Mouse (Mus musculus) hindbrain, embryonic 14.5 days (tissue): ENCODE measurements around the gene Usp35. TPM values are rescaled to one million over a fixed set of nuclear protein-coding genes. Genes with fewer than 3 reads are reported as not detected.

ENCODE experiments used
- ATAC-seq: fragments of 200-750 bp; cut with Nextera tagmentation; 2 replicates; pipeline ENCODE4 v1.8.0; 2017; ENCODE audit warnings: moderate number of reproducible peaks, mild to moderate bottlenecking, moderate TSS enrichment, moderate library complexity; ENCODE audit not compliant: low FRiP score
- DNase-seq: peaks from one replicate; pipeline ENCODE4 v3.0.0-alpha.2; 2015; ENCODE audit warnings: low spot score
- H3K27ac ChIP-seq: fragments of 300-500 bp; sonication (generic); 2 replicates; pipeline ENCODE4 v1.5.1; 2014; ENCODE audit warnings: mild to moderate bottlenecking, moderate library complexity
- H3K27me3 ChIP-seq: fragments of 300-500 bp; sonication (generic); 2 replicates; pipeline ENCODE4 v1.6.1; 2014; ENCODE audit warnings: mild to moderate bottlenecking, low read length, mixed read lengths; ENCODE audit not compliant: control insufficient read depth, insufficient read depth
- H3K36me3 ChIP-seq: fragments of 300-500 bp; sonication (generic); replicated peaks from 2 replicates; pipeline ENCODE4 v1.6.1; 2014; ENCODE audit not compliant: control insufficient read depth, insufficient read depth
- H3K4me1 ChIP-seq: fragments of 300-500 bp; sonication (generic); replicated peaks from 2 replicates; pipeline ENCODE4 v1.6.1; 2014; ENCODE audit warnings: antibody characterized with exemption, low read length, mixed read lengths; ENCODE audit not compliant: control insufficient read depth, insufficient read depth
- H3K4me2 ChIP-seq: fragments of 300-500 bp; sonication (generic); replicated peaks from 2 replicates; pipeline ENCODE4 v1.6.1; 2014; ENCODE audit warnings: mild to moderate bottlenecking, moderate library complexity
- H3K4me3 ChIP-seq: fragments of 300-500 bp; sonication (generic); replicated peaks from 2 replicates; pipeline ENCODE4 v1.5.1; 2014; ENCODE audit warnings: mild to moderate bottlenecking, low read length
- H3K9ac ChIP-seq: fragments of 300-500 bp; sonication (generic); 2 replicates; pipeline ENCODE4 v1.6.1; 2014
- H3K9me3 ChIP-seq: fragments of 300-500 bp; sonication (generic); 2 replicates; pipeline ENCODE4 v1.6.1; 2016; ENCODE audit warnings: low read length; ENCODE audit not compliant: control insufficient read depth
- WGBS: fragments of 180-500 bp; shearing (Covaris S2); extraction: QIAGEN DNeasy Blood & Tissue Kit; methylation state at CpG from one replicate; pipeline ENCODE4 v1.1.7; 2014; 5-methylcytosine and 5-hydroxymethylcytosine counted together
- polyA plus RNA-seq: library from polyadenylated mRNA; unstranded; fragments of >200 nt; fragmentation: Nextera tagmentation; extraction: Ambion mirVana; gene quantifications from 2 replicates; pipeline ENCODE4 v1.2.1, GENCODE M21; 2014

Usp35 gene
- polyA plus RNA-seq, 1 experiment from 2014 or later: 3.8 TPM

- no peaks in the 10 kb centered on the region for H3K9me3 ChIP-seq
- H3K4me2 ChIP-seq: no peak overlapping the region
- WGBS: 62% methylated on average over 18 of the region's 18 CpGs
- ATAC-seq (no peak), DNase-seq (no peak)
- H3K9ac ChIP-seq: no peak overlapping the region
- 0 out of 2 replicates have a peak, but pooled peaks cover 4% of the 10 kb centered on the region for H3K4me1 ChIP-seq
- H3K4me3 ChIP-seq: no peak overlapping the region
- no peaks in the 10 kb centered on the region for H3K27me3 ChIP-seq
- H3K36me3 ChIP-seq: no peaks in the 10 kb centered on the region
- no peak overlapping the region for H3K27ac ChIP-seq
Observed at GRCm38 (mm10) chr7:97340907-97341849, 9.4 kb upstream of the Usp35 start.

GRCm38 (mm10) chr7:97339623-97340022, 7.8 kb upstream of the Usp35 start:
- H3K27me3 ChIP-seq: no peaks in the 10 kb centered on the region
- no peak overlapping the region for H3K4me3 ChIP-seq
- no peaks in the 10 kb centered on the region for H3K4me1 ChIP-seq
- no peaks in the 10 kb centered on the region for H3K9me3 ChIP-seq
- ATAC-seq (no peak), DNase-seq (no peak)
- H3K27ac ChIP-seq: no peak overlapping the region
- H3K4me2 ChIP-seq: no peak overlapping the region
- no peaks in the 10 kb centered on the region for H3K36me3 ChIP-seq
- 89% methylated on average over 7 of the region's 7 CpGs for WGBS
- H3K9ac ChIP-seq: no peak overlapping the region

GRCm38 (mm10) chr7:97338593-97338992, 6.8 kb upstream of the Usp35 start:
- no peaks in the 10 kb centered on the region for H3K36me3 ChIP-seq
- DNase-seq (no peak), ATAC-seq (no peak)
- WGBS: 91% methylated on average over 4 of the region's 4 CpGs
- H3K9ac ChIP-seq: no peak overlapping the region
- peaks cover 1% of the 10 kb centered on the region; the same call in 1 of the 2 replicates for H3K4me1 ChIP-seq
- H3K4me3 ChIP-seq: no peak overlapping the region
- no peaks in the 10 kb centered on the region for H3K9me3 ChIP-seq
- H3K27me3 ChIP-seq: no peaks in the 10 kb centered on the region
- no peak overlapping the region for H3K27ac ChIP-seq
- H3K4me2 ChIP-seq: no peak overlapping the region

- Histone ChIP-seq H3K4me1 (peaks cover 12% of the 10 kb centered on the region; the same call in 1 of the 2 replicates), H3K36me3 (no peaks in the 10 kb centered on the region), H3K27ac (no peak overlapping the region), H3K4me3 (no peak overlapping the region), H3K4me2 (no peak overlapping the region), H3K9me3 (no peaks in the 10 kb centered on the region), H3K27me3 (no peaks in the 10 kb centered on the region), H3K9ac (no peak overlapping the region)
- ATAC-seq: no peak
- no peak for DNase-seq
- 84% methylated on average over 1 of the region's 1 CpGs for WGBS
Observed at GRCm38 (mm10) chr7:97336678-97337077, 4.9 kb upstream of the Usp35 start.

DNA sequence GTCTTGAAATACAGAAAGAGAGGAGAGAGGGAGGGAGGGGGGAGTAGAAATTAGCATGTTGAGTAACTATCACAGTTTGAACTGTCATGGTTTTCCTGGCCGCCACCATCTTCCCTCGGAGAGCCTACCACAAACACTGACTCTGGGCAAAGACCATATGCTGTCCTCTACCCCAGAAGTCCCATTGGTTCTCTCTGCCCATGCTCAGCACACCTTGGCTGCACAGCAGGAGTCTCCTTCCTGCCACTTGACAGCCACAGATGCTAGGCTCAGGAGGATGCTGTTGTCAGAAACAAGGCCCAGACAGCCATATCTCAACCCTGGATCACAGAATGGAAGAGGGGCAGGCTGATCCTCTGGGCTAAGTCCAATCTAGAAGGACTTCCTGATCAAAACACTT, 2.6 kb upstream of the Usp35 start:
- Histone ChIP-seq H3K9me3 (no peaks in the 10 kb centered on the region), H3K36me3 (no peaks in the 10 kb centered on the region), H3K4me2 (no peak overlapping the region), H3K4me3 (no peak overlapping the region), H3K27ac (no peak overlapping the region), H3K9ac (no peak overlapping the region), H3K4me1 (peaks cover 19% of the 10 kb centered on the region), H3K27me3 (no peaks in the 10 kb centered on the region)
- WGBS: 93% methylated on average over 2 of the region's 2 CpGs
- no peak for DNase-seq
- no peak for ATAC-seq

GRCm38 (mm10) chr7:97333113-97333898, 1.5 kb upstream of the Usp35 start:
- Histone ChIP-seq H3K4me3 (peak overlapping the region; percentile 54), H3K27ac (no peak overlapping the region), H3K9ac (peak overlapping the region; percentile 59), H3K27me3 (no peaks in the 10 kb centered on the region), H3K9me3 (no peaks in the 10 kb centered on the region), H3K4me2 (peak overlapping the region; percentile 62), H3K36me3 (no peaks in the 10 kb centered on the region), H3K4me1 (peaks cover 19% of the 10 kb centered on the region)
- ATAC-seq: no peak
- DNase-seq: no peak
- 81% methylated on average over 6 of the region's 6 CpGs for WGBS

DNA sequence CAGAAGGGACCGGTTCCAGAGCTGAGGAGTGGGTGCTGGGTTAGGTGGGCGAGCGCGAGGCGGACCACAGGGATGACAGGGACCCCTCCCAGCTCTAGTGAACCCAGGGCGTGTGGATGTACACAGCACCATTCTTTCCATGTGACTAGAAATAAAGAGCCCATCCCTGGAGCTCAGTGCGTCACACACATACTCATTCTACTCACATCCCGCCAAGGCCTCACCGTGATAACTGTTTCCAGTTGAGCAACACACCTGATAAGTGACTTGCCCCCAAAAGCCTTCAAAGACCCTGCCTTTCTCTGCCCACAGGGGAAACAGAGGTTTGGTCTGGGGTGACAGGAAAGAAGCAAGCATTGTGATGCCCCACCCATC, 834 bp upstream of the Usp35 start:
- ATAC-seq: no peak; the same call in 1 of the 2 replicates
- no peaks in the 10 kb centered on the region for H3K27me3 ChIP-seq
- no peaks in the 10 kb centered on the region for H3K9me3 ChIP-seq
- H3K9ac ChIP-seq: peak overlapping the region; percentile 59
- peaks cover 19% of the 10 kb centered on the region for H3K4me1 ChIP-seq
- no peaks in the 10 kb centered on the region for H3K36me3 ChIP-seq
- no peak for DNase-seq
- H3K27ac ChIP-seq: peak overlapping the region; percentile 33
- peak overlapping the region; percentile 54 for H3K4me3 ChIP-seq
- H3K4me2 ChIP-seq: peak overlapping the region; percentile 62
- under 1% methylated on average over 9 of the region's 9 CpGs for WGBS

DNA sequence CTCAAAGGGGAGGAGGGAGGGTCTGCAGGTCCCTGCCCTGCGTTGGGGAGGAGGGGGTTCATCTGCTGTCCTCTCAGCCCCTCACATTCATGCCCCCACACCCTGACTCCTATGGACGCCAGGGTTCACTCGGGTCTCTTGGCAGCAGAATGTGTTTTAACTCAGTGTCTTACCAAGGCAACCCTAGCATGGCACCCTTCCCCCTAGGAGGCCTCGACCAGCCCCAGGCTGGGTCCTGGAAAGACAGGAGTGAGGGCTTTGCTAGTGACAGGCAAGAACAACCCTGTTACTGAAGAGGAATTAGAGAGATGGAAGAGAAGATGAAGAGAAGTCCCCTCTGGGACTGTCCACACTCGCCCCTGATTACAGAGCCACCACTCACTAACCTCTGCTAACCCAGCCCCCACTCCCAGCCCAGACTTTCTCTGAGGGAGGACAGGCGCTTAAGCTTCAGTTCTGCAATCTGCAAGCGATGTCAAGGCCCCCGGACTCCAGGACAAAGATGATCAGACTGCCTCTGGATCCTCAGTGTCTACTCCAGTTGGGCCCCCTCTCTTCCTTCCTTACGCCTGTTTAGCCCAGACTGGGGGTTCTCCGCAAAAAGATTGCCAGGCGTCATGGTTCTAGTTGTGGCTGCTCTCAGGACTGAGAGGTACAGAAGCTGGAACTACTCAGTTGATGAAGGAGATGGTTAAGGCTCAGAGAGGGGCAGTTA, 732 bp downstream of the Usp35 start:
- WGBS: 72% methylated on average over 11 of the region's 11 CpGs
- H3K36me3 ChIP-seq: no peaks in the 10 kb centered on the region
- DNase-seq (no peak), ATAC-seq (no peak)
- H3K4me1 ChIP-seq: peaks cover 19% of the 10 kb centered on the region
- peak overlapping the region; percentile 57 for H3K4me2 ChIP-seq
- peak overlapping the region; percentile 59 for H3K9ac ChIP-seq
- H3K4me3 ChIP-seq: peak overlapping the region; percentile 54
- no peak overlapping the region for H3K27ac ChIP-seq
- peaks cover 15% of the 10 kb centered on the region for H3K27me3 ChIP-seq
- no peaks in the 10 kb centered on the region for H3K9me3 ChIP-seq

GRCm38 (mm10) chr7:97329676-97330075, 2.1 kb downstream of the Usp35 start:
- peaks cover 19% of the 10 kb centered on the region for H3K4me1 ChIP-seq
- H3K36me3 ChIP-seq: 0 out of 2 replicates have a peak, but pooled peaks cover 1% of the 10 kb centered on the region
- no peak overlapping the region for H3K27ac ChIP-seq
- H3K4me2 ChIP-seq: no peak overlapping the region
- ATAC-seq: no peak
- DNase-seq: no peak
- WGBS: 88% methylated on average over 3 of the region's 3 CpGs
- H3K9me3 ChIP-seq: no peaks in the 10 kb centered on the region
- H3K4me3 ChIP-seq: no peak overlapping the region
- no peak overlapping the region for H3K9ac ChIP-seq
- H3K27me3 ChIP-seq: peaks cover 29% of the 10 kb centered on the region
